Mouse (Mus musculus) brain, embryonic 14.5 days (tissue): ENCODE measurements at regions not wholly inside any gene's neighbourhood (a gene's known extent, or its start where the extent isn't known, plus 50 kb on each side); places are given as distances from the start of the nearest gene placed in this dataset.

Source experiments
- CTCF ChIP-seq: fragments of 200-500 bp; IDR thresholded peaks from 2 replicates; pipeline ENCODE4 v1.5.1; 2012; ENCODE audit warnings: inconsistent platforms, mild to moderate bottlenecking, moderate library complexity, borderline replicate concordance; ENCODE audit not compliant: insufficient read depth, insufficient read length; ENCODE audit errors: extremely low read depth
- POLR2A ChIP-seq: fragments of 200-500 bp; IDR thresholded peaks from 2 replicates; pipeline ENCODE4 v1.6.1; 2012; ENCODE audit warnings: mild to moderate bottlenecking, inconsistent platforms, borderline replicate concordance; ENCODE audit not compliant: poor library complexity, insufficient read depth, insufficient read length, severe bottlenecking; ENCODE audit errors: extremely low read depth

DNA sequence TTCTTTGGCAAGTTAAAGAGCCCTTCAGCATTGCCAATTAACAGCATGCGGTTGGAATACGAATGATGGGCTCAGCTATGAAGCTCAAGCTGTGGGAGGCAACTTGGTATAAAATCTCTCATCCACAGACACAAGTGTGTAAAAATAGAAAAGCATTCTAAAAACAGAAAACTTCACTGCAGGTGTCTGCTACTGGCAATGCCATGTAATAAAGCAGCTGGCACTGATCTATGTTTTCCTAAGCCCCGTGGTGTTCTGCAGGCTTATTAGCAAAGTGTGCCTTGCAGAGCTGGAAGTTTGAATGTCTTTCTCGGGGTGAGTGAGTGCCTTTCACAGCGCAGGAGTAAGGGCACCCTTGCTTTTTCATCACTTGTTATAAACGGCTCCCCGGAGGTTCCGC lies 196.9 kb upstream of the Ctso start:
- no peak for TF ChIP-seq POLR2A
- no peak for TF ChIP-seq CTCF
